Mouse (Mus musculus) activated CD4-positive, CD25-positive, alpha-beta regulatory T cell, adult 4 months (primary cell): ENCODE results near the gene Tmem94. TPM values are rescaled to one million over a fixed set of nuclear protein-coding genes. Genes with fewer than 3 reads are reported as not detected.

Experiments
- ATAC-seq: one replicate; pipeline ENCODE4 v1.8.0; 2017
- polyA plus RNA-seq, 2 experiments: library from polyadenylated mRNA; unstranded; fragments of 100-300 nt; shearing (Covaris generic); gene quantifications; one replicate each; pipeline ENCODE4 v1.2.1; 2017

Gene Tmem94
- polyA plus RNA-seq, 2 experiments from 2014 or later, result 9.2 to 14.6 TPM

DNA sequence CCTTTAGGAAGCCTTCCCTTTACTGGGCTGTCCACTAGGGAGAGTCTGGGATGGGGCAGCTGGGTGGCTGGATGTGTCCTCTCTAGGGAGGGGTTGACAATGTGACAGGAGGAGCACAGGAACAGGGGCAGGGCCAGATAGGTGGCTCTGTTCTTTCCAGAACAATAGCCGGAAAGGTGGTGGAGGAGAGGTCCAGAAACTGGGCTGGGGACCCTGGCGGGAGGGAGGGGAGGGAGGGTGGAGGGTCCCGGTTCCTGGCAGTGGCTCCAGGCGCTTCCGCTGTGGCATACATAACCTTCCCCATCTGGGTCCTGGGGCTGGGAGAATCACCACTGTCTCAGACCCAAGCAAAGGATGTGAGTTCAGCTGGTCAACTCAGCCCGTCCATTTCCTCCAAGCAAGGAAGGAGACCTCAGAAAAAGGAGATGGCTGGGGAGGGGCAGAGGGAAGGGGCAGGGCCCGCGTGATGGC lies 44.1 kb downstream of the Tmem94 start:
- ATAC-seq, result no peak

DNA sequence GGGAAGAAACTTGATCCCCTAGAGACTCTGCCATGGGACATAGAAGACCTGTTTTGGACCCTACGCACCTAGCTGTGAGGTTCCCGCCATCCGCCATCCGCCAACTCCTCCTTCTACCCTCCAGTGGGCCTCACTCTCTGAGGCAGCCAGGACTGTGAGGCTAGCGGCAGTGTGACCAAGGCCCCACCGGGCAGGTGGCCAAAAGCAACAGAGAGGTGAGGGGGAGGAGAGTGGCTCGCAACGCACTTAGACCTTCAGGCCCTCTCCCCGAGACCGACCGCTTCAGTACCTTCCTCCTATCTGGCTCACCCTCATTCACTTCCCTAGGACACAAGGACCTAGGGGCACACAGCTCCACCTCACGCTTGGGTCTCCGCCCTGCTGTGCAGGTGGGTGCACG lies 45.1 kb downstream of the Tmem94 start:
- no peak for ATAC-seq

DNA sequence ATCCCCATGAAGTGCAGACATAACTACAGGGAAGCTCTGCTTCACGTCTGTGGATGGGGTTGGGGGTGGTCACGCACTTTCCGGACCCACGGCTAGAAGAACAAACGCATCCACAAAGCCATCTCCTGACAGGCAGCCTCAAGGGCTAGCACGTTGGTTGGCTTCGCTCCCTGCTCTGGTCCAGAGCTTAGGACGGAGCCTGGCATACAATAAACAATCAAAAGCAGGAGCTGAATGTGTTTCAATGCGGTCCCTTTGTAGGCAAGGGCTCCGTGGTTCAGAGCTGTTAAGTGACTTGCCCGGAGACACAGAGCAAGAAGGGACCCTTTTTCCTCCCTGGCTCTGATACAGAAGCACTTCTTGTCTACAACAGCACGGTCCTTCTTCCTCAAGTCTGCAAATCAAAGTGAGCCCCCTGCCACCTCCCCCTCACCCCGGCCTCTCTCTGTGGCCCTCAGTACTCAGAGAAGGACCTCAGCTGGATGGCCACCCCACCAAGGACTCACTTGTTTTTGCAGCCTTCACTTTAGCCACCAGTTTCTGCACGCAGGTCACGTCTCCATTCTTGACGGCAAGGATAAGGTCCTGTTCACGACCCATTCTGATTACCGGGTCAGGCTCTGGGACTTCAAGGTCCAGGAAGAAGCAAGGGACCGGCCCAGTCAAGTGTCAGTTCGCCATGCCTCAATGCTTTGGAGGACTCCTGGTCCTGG lies 46.3 kb downstream of the Tmem94 start:
- ATAC-seq, result no peak

DNA sequence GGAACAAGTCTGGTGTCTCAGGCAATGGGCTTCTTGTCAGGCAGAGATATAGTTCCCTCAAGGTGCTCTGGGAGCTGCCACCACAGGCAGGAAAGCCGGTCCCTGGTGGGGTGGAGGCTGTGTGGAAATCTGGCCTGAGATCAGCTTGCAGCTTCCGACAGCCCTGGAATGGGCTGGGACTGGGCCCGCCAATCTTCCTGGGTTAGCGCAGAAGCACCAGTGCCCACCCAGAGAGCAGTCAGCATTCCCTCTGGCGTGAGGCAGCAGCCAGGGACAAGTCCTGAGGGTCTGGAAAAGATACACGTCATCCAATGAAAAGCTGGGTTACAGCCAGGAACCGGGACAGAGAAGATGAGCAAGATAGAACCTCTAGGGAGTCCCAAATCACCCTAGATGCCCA lies 46.9 kb downstream of the Tmem94 start:
- ATAC-seq, result no peak

DNA sequence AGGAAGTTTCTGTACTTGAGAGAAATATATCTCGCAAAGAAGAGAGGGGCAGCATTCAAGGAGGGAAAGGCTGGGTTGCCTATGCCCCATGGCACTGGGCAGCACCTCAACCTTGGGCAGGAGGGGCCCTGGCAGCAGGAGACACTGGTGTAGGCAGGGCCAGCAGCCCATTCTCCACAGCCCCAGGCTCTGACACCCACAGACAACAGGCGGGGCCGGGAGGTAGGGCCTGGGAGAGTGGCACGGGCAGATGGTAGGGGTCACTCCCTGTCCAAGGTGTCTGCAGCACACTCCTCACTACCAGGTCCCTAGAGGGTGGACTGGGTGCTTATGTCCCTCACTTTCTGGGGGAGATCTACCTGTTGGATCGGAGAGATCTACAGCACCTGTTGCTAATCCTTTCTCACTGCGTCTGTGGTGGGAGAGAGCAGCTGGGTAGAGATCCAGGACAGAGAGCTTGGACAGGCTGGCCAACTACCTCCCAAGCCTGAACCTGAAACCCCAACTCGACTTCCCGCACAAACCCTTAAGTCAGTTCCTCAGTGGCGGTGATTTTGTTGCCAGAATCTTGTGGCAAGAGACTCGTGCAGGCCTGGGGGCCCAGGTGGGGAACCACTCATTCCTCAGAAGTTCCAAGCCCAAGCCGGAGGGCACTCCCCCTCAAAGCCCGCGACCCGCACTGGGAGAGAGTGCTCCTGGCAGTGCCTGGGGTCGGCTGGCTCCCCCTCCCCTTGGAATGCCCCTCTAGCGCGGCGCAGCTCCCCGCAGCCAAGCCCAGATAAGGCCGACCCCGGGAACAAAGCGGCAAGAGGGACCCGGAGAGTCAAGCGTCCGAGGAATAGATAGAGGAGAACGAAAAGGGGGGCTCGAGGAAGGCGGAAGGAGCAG lies 47.5 kb downstream of the Tmem94 start:
- ATAC-seq, result no peak

DNA sequence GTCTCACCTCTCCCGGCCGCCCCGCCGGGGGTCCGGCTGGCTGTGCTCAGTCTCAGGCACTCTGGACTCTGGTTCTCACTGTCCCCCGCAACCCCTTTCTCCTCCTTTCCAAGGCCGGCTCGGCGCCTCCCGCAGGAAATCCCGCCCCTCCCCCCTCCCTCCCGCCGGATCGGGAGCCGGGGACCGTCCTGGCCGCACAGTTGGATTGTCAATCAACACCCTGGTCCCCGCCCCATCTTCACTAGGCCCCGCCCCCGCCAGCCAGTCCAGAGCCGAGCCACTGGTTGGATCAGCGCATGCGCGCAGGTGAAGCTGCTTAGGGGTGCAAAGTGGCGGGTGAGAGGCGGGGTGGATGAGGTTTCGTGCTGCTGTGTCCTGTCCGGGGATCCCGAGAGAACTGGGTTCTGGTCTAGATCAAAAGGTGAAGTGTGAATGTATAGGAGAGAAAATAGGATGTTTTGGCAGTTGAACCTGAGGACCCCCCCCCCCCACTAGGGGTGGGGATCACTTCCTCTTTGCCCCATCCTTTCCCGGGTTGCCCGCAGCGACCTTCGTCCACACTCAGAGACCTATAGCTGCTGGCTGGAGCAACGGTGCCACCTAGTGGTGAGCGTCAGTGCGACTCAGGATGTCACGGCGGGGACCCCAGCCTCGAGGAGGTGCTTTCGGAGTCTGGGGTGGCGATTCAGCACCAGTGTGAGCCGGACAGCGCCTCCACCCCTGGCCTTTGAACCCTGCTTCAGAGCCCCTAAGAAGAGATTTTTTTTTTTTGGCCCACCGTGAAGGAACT lies 48.5 kb downstream of the Tmem94 start, which contains the start of gene Caskin2:
Gene Caskin2, minus strand, starts transcription at position 133 of the 790 bp plus-strand sequence.
- ATAC-seq, result peak; percentile 75

DNA sequence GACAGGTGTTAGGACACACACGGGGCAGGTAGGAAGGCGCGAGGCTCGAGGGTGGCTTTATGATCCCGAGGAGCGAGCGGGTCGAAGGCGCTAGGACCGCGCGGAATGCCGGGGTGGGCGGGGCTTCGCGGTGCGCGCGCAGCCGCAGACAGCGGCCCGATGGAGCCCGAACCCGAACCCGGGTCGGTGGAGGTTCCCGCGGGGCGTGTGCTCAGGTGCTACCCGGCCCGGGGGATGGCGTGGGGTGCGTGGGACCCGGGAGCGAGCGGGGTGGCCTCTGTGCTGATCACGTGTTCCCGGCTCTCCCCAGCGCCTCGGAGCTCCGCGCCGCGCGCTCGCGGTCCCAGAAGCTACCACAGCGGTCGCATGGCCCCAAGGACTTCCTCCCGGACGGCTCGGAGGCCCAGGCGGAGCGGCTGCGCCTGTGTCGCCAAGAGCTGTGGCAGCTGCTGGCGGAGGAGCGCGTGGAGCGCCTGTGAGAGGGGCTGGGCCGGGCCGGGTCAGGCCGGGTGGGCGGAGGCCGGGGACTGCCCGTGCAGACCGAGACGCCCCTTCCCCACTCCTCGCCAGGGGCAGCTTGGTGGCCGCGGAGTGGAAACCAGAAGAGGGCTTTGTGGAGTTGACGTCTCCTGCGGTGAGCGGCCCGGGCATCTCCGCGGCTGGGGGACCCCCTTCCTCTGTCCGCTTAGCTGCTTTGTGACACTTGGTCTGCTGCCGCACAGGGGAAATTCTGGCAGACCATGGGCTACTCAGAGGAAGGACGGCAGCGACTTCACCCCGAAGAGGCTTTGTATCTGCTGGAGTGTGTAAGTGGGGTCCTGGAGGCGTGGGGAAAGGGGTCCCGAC lies 49.6 kb downstream of the Tmem94 start, which contains the start of gene Tsen54:
Gene Tsen54, plus strand, starts transcription at position 120 of the 846 bp plus-strand sequence.
- ATAC-seq, result peak; percentile 60

DNA sequence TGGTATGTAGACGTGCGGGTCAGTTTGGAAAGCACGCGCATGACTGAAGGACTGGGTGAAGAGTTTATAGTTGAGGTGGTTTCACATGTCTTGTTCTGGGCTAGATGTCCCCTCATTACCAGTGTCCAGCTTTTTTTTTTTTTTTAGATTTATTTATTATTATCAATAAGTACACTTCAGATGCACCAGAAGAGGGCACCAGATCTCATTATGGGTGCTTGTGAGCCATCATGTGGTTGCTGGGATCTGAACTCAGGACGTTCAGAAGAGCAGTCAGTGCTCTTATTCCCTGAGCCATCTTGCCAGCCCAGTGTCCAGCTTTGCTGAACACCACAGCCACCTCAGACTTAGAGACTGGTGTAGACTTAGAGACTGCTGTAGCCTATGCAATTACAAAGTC lies 52.1 kb downstream of the Tmem94 start:
- no peak for ATAC-seq

DNA sequence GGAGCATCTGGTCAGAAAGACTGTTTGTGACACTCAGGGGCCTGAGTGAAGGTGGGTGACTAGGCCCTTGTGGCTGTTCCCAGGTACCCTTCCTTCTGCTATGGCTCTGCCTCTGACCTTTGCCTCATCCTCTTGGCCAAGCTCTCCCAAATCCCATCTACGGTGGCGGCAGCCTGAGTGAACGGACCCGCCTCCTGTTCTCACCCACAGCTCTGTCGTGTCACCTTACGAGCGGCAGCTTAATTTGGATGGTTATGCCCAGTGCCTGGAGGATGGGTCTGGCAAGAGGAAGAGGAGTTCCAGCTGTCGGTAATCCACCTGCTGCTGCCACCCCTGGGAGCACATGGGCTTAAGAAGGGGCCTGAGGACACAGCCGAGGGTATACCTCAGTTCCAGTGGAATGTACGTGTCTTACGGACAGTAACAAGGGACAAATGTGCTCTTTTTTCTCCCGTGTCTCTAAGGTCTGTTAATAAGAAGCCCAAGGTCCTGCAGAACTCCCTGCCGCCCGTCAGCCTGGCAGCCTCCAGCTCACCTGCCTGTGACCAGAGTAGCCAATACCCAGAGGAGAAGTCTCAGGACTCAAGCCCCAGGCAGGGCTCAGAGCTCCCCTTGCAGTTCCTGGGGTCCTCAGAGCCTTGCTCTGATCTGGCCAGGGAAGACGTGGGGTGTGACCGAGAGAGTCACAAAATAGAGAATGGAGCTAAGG lies 54.8 kb downstream of the Tmem94 start:
- ATAC-seq, result no peak

DNA sequence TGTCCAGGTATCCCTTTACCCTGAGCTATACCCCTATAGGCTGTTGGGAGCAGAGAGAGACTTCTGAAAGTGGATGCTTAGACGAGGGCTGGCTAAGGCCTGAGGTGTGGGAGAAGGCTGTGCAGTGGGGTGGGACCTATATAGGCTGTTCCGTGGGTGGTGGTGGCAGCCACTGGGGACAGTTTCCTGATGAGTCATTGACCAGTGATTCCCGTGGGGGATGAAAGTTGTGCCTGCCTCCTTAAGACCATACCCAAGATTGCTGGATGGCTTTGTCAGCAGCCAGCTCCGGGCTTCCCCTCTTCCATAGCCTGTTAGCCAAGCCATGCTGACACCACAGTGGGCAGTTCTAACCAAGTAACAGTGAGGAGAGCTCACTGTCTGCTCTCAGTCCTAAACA lies 55.8 kb downstream of the Tmem94 start:
- ATAC-seq, result no peak

DNA sequence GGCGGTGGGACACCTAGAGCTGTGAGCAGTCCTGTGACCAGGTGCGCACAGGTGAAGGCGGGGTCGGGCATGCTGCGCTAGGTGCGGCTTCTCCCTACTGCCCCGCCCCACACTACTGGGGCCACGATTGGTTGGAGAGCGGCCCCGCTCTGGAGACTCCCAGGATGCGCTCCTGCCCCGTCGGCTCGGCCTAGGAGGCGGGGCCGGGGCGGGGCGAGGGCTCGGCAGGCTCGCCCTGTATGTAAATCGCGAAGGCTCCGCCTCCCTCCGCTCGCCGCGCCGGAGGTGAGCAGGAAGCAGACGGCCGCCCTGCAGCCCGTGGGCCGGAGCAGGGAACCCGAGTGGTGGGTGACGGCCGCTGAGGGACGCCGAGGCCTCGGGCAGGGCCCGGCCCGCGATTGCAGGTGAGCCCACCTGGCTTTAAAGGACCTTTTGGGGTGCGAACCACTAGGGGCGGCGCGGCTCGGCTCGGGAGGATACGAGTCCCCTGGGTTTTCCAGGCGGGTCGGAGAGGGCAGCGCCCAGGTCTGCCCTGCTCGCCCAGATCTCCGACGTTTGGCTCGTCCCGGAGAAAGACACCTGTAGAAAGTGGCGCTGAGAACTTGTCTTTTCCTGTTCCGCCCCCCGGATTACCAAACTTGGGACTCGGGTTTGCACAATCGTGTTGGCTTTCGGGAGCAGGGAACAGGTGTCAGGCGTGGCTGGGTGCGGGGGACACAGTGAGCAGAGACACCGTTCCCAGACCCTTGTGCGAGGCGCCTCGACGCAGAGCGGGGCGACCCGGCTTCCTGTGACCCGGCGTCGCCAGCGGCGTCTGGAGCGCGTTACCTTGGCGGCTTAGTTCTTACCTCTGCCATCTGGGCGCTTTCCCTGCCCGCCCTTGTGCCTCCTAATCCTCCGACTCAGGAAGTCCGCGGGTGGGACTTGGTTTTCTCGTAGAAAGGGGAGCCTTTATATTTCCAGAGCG lies 58.8 kb downstream of the Tmem94 start, which contains the start of gene Llgl2:
Gene Llgl2, plus strand, starts transcription at position 276 of the 967 bp plus-strand sequence.
- peak; percentile 93 for ATAC-seq

DNA sequence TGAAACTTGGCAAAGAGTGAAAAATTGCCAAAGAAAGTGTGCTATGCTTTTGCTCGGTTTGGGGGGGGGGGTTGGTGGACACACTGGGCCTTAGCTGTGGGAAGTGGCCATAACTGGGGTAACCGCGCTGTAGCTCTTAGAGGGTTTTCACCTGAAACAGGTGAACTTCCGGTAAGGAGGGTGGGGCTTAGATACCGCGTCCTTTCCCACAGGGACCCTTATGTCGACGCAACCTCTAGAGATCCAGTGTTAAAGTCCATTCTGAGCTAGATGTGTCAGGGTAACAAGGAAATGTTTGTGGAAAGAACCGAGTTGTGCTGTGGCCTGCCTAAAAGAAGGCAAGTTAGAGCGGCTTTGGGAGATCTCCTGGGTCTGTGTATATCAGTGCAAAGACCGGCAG lies 59.6 kb downstream of the Tmem94 start:
- no peak for ATAC-seq

DNA sequence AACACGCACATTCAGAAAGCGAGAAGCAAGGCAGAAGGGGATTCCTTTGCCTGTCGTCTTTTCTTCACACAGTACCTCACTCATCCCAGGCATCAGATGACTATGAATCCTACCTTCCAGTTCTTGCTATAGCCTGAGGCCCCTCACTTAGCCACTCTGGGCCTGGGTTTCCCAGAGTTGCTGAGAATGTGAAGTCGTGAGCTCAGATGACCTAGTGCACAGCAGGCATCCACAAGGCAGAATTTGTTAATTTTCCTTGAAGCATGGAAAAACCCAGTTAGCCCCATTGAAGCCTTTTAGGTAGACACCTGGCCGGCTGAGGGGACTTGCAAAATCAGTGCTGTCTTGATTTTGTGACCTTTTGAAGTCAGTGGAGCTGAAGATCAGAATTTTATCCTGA lies 61.3 kb downstream of the Tmem94 start:
- no peak for ATAC-seq

DNA sequence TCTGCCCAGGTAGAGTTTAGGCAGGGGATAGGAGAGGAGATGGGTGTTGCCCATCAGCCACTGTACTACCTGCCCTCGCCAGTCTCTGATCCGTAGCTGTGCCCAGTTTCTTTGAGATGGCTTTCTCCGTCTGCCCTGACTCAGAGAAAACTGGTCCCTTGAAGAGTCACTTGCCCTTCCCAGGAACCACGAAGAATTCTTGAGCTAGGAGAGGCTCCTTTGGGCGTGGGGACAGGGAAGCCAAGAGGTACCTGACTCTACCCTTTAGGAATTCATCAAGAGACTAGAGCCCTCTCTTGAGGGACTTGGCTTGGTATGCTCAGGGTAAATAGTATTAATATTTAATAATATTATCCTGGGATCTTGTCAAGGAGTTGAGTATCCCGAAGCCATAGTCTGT lies 62.4 kb downstream of the Tmem94 start:
- no peak for ATAC-seq

DNA sequence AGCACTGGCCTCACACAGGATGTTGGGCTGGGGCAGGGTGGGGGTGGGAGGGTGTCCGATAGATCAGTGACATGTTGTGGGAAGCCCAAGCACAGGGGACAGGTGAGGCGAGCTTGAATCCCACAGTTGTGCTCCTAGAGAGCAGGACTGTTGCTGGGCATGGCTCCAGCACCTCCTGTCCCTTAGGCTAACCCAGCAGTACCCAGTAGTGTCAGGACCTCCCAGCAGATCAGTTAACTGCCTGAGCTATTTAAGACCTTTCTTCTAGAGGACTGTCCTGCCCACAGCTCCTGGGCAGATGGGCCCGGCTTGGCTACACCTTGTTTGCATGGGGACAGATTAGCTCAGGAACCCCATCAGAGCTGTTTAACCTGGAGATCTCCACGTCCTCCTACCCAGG lies 63.8 kb downstream of the Tmem94 start:
- no peak for ATAC-seq

DNA sequence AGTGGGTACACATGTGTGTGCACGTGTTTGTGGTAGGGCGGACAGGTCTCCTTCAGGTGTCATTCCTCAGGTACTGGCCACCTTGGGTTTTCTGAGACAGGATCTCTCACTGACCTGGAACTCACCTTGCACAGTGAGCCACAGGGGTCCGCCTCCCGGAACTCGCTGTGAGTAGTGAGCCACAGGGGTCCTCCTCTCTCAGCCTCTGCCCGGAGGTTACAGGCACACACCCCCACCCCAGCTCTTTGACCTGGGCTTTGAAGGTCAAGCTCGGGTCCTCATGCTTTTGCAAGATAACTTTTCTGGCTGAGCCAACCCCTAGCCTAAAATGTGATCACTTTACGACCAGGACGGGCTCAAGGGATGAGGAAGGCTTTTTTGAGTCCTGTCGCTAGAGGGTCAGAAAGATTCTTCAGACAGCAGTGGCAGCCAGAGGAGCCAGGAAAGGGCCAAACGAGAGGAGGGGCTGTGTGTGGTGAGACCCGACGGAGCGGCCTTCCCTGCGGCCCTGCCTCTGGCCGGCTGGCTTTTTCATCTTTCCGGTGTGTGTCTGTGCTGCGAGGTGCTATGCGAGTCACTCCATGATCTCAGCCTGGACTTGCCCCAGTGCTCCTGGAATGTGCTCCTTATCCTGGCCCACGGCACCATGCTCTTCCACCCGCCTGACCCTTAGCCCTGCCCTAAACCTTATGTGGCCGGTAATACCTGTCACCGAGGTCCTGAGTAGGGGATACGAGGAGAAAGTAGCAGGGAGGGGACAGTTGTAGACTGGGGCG lies 65.5 kb downstream of the Tmem94 start:
- no peak for ATAC-seq

DNA sequence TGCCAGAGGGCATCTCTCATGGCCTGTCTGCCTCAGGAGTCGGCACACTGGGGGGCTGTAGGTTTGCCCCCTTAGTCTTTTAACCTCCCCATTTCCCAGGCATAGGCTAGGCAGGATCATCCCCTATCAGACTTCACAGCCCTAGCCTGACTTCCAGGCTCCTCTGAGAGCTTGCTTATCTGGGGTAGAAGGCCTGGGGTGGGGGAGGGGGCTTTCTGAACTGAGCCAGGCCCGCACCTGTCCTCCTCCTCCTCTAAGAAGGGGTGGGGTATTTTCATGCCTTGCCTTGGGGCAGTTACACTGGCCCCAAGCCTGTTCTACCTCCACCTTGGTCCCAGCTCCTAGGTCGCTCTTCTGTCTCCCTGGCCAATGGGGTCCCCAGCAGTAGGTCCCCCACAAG lies 66.3 kb downstream of the Tmem94 start:
- no peak for ATAC-seq

DNA sequence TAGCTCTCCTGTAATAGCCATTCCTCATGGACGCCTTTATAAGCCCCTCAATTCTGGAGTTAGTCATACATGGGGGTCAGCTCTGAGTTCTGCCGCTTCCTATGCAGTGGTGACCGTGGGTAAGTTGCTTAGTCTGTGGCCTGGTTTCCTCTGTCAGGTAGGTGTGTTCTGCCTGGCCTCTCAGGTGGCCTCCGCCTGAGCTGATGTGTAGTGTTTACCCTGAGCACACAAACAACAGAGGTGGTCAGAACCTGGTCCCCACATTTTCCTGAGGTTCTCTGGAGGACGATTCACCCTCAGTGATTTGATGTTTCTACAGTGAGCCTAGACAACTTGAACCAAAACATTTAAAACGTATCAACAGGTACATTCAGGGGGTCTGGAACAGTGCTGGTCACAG lies 66.8 kb downstream of the Tmem94 start:
- no peak for ATAC-seq

DNA sequence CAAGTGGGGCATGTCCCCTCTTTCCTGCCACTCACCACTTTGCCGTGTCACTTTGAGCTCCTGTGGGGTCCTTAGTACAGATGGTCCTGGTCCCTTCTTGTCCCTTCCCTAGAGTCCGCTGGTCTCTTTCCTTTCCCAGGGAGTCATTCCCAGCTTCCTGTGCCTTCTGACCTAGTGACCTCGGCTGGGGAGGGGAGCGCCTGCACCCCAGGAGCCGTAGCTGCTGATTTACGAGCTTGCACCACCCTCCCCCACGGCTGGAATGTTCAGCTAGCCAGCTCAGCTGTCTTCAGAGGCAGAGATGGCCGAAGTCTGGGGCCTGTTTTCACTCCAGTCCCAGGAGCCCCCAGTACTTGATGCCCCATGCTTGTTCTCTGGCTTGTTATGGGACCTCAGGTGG lies 67.3 kb downstream of the Tmem94 start:
- ATAC-seq, result no peak
